Mouse (Mus musculus) T-helper 1 cell (primary cell): ENCODE results near the gene Nkx2-5.

Experiments used
- in situ Hi-C: fragments of 300-600 bp; cut with MboI, MseI; formaldehyde crosslinking; loops from one replicate; pipeline ENCODE4 v1.15.1; 2025; ENCODE audit warnings: high pct_unique_total_duplicates

Gene Nkx2-5

DNA sequence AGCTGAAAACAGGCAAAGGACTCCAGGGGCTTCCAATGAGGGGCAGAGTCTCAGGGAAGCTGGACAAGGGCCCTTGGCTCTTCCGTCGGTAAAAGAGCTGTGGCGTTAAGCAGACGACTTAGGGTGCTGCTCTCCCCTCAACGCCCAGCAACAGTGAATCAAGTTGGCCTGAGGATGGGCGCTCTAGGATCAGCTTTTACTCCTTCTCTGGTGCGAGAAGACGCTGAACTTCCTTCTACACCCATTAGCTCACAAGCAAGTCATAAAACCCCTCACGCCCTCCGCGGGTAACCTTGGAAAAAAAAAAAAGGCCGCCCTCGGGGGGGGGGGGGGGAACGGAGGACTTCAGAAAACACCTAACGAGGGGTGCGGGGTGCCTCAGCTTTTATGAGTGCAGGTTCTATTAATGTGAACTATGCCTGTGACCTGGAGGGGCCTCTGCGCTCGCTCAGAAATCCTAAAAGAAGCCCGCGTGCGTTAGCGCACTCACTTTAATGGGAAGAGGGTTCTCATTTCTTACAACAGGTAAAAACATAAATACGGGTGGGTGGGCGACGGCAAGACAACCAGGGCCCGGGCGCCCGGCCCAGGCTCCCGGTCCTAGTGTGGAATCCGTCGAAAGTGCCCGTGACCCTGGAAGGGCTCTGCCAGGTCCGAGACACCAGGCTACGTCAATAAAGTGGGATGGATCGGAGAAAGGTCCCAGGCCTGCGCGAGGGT, 6.5 kb downstream of the Nkx2-5 start:
- in situ Hi-C loops = loop anchor here (25.0 kb wide), 1 partner anchor 1476 kb away; the partner anchor contains the start of genes Tpsb2 and Tpsg1

DNA sequence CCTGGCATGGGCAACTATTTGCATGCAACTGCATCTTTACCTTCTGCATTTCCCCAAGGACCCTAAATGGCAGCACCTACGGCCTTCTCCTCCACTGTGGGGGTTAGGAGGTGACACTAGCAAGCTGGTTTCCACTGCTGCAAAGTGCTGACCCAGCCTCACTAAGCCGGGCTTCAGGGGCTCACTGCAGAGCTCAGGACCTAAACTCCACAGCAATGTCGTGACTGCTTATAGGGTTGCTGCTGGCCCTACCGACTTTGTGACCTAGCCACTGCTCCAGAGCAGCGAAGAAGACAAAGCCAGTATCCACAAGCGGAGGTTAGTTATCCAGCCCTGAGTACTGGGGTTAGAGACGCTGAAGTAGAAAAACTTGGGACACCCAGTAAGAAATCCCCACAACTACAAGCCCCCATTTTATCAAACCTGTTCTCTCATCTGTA, 7.2 kb downstream of the Nkx2-5 start:
- in situ Hi-C loops = loop anchor here (25.0 kb wide), 1 partner anchor 1475 kb away; the partner anchor contains the start of genes Tpsb2 and Tpsg1

DNA sequence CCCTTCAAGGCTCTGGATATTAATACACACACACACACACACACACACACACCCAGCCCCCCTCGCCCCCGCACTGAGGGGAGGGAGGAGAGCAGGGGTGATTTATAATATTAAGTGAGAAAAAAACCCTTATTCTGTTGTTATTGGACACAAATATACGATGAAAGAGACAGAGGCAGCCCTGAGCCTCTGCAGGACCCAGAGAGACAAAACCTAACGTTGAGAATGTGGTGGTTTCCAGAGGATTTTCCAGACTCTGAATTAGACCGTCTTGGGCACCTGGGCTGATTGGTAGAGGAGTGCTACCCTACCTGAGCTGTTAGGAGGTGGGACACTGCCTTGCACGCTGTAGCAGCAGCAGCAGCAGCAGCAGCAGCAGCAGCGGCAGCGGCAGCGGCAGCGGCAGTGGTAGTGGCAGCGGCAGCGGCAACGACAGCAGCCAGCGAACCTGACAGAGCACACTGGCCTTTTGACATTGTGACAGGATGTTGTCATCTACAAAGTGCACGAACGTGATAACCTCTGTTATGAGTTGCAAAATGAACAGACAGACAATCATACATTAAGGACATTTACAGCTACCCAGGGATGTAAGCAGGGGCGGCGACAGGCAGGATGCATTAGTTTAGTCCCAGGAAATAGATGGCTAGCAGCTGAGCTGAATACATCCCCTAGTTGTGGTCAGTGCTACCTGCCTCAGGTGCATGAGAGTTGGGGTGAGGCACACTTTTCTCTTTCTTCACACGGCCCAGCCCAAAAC, 7.8 kb downstream of the Nkx2-5 start:
- in situ Hi-C loops = loop anchor here (25.0 kb wide), 1 partner anchor 1475 kb away; the partner anchor contains the start of genes Tpsb2 and Tpsg1

DNA sequence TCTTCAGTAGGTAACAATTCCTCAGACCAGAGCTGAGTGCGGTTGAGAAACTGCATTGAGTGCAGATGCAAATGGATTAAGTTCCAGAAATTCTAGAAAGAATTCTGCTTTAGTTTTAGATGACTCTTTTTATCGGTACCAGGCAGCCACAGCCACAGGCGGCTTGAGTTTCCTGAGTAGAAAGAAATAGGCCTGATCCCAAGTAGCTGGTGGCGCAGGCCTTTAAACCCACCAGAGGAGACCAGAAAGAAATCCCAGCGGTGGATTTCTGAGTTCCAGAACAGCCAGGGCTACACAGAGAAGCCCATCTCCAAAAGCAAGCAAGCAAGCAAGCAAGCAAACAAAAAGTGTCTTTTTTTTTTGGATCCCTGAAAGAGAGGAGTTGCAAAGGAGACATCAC, 8.4 kb downstream of the Nkx2-5 start:
- in situ Hi-C loops = loop anchor here (25.0 kb wide), 1 partner anchor 1474 kb away; the partner anchor contains the start of genes Tpsb2 and Tpsg1

DNA sequence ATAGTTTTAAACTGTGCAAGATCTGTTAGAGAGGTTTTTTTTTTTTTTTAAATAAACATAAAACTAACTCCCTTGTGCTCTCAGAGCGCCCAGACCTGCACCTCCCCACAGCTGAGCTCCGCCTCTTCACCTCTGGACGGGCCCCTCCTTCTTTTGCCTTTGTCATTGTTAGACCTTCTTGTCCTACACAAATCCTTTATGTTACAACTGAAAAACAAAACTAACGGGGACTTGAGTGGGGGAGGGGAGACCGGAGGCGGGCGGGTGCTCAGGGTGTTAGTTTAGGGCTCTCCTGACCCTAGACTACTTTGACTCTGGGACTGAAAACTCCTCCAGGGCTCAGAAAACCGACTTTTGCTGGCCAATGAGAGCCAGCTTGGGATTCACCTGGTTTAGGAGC, 8.9 kb downstream of the Nkx2-5 start:
- in situ Hi-C loops = loop anchor here (25.0 kb wide), 1 partner anchor 1474 kb away; the partner anchor contains the start of genes Tpsb2 and Tpsg1

DNA sequence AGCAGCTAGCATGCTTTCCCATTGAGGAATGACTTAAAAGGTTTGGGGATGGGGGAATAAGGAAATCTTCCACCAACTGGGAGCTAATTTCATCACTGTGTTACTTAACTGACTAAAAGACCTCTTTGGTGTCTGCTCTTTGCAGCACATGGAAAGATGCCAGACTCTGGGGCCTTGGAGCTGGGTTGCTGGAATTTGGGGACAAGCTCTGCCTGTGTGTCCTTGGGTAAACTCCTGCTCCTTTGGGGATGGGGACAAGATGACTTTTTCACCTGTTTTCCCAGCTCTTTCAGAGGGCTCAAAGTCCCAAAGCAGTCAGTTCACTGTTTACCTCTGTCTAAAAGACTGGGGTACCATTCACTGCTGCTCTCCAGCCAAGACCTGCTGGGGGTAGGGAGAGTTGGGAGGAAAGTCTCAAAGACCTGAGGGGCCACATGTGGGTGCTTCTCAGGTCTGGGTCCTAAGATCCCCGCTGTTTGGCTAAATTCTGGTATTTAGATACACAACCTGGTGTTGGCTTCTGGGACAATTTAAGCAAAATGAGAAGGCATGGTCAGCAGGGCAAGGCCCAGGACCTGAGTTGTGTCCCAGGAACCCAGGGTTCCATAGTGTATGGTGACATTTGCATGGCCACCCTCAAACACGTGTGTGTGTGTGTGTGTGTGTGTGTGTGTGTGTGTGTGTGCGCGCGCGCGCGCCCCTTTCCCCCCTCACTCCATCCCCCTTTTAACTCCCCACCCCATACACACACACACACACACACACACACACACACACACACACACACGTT, 9.6 kb downstream of the Nkx2-5 start:
- in situ Hi-C loops = loop anchor here (5.0 to 25.0 kb wide), 2 partner anchors 1208 to 1473 kb away; partner anchors contain the start of genes Tpsb2 and Tpsg1

DNA sequence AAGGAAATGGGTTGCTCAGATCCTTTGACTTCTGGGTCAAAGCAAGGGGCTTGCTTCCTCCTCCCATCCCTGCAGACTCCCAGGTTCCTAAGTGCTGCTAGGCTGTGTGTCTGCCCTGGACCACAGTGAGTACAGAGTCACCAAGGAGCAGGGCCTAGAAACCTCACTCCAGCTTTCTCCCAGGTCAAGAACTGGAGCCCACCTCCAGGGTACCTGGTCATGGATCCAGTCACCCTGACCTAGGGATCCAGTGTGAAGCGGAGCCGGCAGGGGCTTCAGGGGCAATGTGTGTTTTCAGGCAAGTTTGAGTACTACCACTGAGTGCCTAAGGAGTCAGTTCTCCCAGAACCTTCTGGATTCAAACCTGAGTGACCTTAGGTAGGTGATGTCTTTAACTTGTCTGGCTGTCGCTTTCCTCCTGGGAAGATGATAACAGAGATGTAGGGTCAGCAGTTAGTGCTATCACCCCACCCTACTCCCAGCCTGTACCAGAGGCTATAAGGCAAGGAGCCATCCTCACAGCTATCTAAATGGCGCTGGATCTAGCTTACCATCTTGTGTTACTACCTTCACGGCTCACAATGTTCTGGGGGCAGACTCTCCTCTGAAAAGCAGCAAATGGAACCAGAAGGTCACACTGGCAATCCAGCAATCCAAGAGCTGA, 10.4 kb downstream of the Nkx2-5 start:
- in situ Hi-C loops = loop anchor here (5.0 to 25.0 kb wide), 2 partner anchors 1207 to 1472 kb away; partner anchors contain the start of genes Tpsb2 and Tpsg1

DNA sequence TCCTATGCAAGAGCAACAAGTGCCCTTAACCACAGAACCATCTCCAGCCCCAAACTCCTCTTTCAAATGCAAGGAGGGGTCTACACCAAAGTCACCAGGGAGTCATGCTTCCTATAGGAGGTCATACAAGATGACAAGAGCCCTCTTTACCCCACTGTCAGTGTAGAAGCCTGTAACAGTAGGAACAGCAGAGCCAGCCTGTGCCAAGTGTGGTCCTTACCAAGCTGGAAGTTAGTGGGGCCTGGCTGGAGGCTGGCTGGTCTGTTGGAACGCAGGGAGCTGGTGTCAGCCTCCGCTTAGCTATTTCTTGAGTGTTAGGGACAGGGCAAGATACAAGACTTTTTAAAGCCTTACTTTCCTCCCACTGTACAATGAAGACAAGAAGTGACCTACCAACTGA, 11.0 kb downstream of the Nkx2-5 start:
- in situ Hi-C loops = loop anchor here (5.0 to 25.0 kb wide), 2 partner anchors 1207 to 1472 kb away; partner anchors contain the start of genes Tpsb2 and Tpsg1

DNA sequence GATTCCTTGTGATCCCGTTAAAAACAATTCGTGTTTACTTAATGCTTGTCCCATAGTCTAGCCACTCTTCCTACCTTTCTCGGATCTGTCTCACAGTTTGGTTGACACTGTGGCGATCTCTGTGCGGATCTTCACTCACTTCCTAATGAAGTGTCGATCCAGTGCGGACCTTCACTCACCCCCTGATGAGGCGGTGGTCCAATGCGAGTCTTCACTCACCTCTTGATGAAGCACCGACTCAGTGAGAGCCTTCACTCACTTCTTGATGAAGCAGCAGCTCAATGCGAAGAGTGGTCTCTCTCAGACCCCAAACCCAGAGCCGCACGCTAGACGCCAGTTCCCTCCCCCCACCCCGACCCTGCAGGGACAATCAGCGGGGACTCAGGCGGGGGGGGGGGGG, 18.7 kb downstream of the Nkx2-5 start:
- in situ Hi-C loops = loop anchor here (25.0 kb wide), 1 partner anchor 1464 kb away; the partner anchor contains the start of genes Tpsb2 and Tpsg1

DNA sequence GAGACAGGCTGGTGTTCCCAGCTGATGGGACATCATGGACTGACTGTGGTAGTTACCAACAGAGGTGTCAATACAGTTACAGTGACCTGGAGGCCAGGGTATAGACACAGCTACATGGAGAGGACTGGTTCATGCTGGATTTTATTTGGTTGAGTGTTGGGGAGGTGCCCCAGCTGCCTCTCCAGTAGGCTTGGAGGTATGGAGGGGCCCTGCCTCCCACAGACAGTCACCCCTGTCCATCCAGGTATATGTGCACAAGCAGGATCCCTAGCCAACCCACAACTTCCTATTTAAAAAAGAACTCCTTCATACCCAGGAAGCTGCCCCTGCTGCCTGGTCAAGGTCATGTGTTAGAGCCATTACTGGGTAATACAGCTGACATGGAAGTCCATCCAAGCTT, 27.0 kb downstream of the Nkx2-5 start:
- in situ Hi-C loops = loop anchor here (5.0 kb wide), 1 partner anchor 90 kb away; no protein-coding TSS in a partner anchor

DNA sequence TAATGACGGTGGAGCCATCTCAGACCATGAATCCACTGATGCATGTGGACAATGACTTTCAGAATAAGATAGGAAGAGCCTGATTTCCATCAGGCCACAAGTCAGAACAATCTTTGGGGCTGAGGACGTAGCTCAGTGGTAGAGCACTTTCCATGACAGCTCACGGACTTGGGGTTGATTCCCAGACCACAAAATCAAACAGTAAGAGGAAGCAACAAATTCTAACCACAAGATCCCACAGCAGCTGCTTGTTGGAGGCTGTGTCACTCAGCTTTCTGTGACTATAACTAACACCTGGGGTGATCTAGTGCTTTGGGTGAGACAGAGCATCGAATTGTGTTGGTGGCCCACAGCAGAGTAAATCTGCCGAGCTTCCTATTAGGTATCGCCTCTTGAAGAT, 28.0 kb downstream of the Nkx2-5 start:
- in situ Hi-C loops = loop anchor here (5.0 kb wide), 1 partner anchor 90 kb away; no protein-coding TSS in a partner anchor

DNA sequence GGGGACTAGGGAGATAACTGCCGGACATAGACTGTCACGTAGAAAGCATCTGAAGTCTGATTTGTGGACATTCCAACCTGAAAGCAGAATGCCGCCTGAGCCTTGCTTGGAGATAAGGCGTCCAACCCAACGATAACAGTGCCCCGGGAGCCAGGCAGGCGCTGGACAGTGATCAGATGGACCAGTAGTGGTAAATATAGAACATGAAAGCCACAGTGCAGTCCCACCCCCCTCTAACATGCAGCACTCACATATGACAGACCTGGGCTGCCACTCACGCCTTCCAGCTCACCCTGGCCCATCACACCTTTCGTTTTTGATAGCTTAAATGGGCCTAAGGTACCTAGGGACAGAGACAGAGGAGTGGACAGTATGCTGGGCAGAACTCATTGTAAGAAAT, 31.3 kb downstream of the Nkx2-5 start:
- in situ Hi-C loops = no loop called here

DNA sequence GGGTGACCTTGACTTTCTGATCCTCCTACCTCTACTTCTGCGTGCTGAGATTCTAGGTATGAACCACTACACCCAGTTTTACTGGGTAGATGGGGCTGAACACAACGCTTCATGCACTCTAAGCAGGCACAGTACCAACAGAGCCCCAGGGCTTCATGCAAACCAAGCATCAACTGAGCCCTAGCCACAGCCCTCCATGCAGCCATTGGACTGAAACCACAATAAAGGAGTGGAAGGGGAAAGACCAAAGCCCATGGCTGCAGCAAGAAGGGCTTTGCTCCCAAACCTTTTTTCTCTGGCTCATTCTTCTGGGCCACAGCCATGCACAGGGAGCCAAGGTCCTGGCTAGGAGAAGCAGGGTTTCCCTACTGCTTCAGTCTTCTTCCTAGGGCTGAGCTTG, 32.2 kb downstream of the Nkx2-5 start:
- in situ Hi-C loops = no loop called here

DNA sequence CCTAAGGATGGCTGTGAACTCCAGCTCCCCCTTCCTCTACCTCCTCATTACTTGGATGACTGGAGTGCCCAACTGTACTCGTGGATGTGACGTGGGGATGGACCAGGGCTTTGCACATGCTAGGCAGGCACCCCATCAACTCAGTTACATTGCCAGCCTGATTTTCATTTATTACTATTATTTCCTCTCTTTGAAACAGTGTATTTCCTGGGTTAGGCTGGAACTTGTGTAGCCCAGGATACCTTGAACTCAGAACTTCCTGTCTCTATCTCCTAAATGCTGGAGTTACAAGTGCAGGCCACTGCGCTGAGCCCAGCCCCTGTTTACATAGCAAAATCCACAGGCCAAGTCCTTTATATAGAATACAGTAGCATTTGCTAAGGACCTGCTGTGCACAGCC, 41.9 kb downstream of the Nkx2-5 start:
- in situ Hi-C loops = no loop called here

DNA sequence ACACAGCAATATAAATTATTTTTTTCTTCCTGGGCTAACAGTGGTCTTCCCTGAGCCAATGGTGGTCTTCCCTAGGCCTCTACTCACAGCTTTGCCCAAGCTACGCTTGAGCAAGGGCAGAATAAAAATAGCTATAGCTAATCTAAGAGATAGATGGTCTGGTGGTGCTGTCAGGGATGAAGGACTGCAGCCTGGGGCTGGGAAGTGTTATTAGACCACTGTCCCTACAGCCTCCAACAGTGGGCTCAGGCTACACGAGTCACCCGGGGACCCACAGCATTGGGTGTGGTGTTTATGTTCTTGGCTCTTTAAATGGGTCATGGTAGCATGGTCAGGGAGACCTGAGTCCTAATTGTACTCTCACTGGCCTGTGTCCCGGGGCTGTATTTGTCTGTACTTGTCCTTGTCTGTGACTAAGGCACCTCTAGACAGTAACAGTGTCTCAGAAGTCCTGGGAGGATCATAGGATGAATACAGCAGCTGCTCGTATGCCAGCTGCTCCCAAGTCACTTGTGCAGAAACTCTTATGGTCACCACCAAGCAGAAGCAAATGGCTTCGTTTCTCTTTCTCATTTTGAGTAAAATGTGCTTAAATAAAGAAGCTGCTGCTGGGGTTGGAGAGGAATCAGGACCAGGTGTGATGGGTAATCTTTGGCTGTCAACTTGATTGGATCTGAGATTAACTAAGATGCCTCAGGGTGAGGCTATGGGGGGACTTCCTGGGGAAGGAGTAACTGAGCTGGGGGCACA, 47.3 kb downstream of the Nkx2-5 start:
- in situ Hi-C loops = loop anchor here (5.0 kb wide), 1 partner anchor 75 kb away; no protein-coding TSS in a partner anchor

DNA sequence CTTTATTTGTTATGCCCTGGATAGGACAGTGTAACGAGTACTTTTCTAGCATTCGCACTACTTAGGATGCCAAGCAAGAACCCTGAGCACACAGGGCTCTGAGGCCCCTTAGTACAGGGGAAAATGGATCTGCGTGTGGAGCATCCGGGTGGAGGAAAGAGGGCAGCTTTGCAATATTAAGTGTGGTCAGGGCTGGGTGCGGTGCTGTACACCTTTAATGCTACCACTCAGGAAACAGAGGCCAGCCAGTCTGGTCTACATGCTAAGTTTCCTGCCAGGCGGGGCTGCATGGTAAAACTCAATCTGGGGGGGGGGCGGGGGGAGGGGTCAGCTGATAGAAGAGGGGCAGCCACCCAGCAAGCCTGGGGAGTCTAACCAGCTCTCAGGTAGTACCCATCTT, 49.4 kb downstream of the Nkx2-5 start:
- in situ Hi-C loops = loop anchor here (5.0 kb wide), 1 partner anchor 77 kb away; no protein-coding TSS in a partner anchor

DNA sequence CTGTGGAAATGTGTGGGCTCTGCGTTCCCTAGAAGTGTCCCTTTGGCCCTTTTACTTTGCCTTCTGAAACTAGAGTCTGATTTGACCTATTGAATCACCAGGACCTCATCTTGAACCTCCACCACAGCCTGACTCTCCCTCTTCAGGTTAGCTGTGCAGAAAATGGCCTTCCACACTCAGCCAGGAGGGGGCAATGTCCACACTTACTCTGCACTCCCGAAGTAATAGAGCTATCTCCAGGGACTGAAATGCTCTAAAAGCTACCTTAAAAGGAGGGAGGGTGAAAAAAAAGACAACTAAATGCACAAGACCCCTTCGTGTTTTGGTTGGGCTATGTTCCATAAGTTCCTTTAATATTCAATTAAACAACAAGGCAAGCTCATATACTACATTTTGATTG, 50.1 kb downstream of the Nkx2-5 start:
- in situ Hi-C loops = loop anchor here (5.0 kb wide), 1 partner anchor 78 kb away; no protein-coding TSS in a partner anchor

DNA sequence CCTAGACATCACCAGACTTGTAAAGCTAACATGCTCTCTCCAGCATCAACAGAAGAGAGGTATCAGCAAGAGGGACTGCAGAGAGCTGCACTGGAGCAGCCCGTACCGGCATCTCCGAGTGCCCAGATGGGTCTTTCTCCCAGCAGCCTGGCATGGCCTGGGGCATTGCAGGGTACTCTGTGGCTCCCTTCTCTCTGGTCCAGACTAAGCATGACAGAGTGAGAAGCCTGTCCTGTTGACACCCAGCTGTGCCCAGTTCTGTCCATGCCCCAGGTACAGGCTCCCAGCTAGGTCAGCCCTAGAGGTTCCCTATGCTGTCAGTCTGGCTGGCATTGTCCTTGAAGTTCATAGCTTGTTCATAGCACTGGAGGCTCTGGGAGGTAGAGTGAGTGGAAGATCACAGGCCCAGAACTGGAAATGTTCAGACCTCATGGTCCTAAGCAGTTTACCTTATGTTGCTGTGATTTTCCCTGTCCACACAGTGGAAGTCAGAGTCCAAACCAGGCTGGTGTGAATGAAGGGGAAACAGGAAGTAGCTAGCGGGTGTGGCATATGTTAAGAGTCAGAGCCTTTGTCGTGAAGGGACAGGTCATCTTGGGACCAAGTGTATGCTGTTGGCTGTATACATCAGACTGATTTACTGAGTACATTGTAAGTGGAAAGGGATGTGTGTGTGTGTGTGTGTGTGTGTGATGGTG, 51.6 kb downstream of the Nkx2-5 start:
- in situ Hi-C loops = no loop called here

DNA sequence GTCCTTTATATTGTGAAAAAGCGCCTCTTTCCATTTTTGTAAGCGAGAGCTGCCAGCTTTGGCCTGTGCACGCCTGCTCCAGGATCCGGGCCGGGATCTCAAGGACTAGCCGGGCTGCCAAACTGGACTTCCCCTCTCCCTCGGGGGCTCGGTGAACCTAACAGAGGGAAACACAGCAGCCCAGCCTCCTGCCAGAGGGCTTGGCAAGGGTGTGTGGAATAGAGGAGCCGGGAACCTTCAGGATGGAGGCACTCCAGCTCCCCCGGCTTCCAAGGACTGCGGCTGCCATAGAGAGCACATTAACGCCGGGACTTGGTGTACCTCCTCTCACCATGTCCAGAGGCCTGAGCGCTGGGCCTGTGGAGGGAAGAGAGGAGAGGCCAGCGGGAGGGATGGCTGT, 52.7 kb downstream of the Nkx2-5 start:
- in situ Hi-C loops = no loop called here
